Mouse (Mus musculus): ENCODE measurements around the gene Itga9.

- TF ChIP-seq CTCF (IDR thresholded peaks at IDR 0.05; ENCODE audit: low read depth) = no peak
- TF ChIP-seq EP300 (IDR thresholded peaks at IDR 0.05; ENCODE audit: low read depth) = no peak
Measured at GRCm38 (mm10) chr9:118930611-118931010, 324.1 kb downstream of the Itga9 start.

All from liver, embryonic 14.5 days (tissue).